Mouse (Mus musculus): Measurements from ENCODE around the gene Ppp1r1b. TPM values are rescaled to one million over a fixed set of nuclear protein-coding genes. Genes with fewer than 3 reads are reported as not detected.

Gene Ppp1r1b
- polyA plus RNA-seq, 1 experiment from 2014 or later = 0.10 TPM

- Histone ChIP-seq H3K27ac (no peak overlapping the region), H3K9me3 (replicated peaks) (no peaks in the 10 kb centered on the region), H3K9ac (no peak overlapping the region), H3K4me2 (no peak overlapping the region), H3K4me1 (peaks cover 12% of the 10 kb centered on the region), H3K27me3 (replicated peaks) (peaks cover 100% of the 10 kb centered on the region), H3K36me3 (no peaks in the 10 kb centered on the region), H3K4me3 (no peak overlapping the region)
- no peak for ATAC-seq
- 28% methylated on average over 9 of the region's 9 CpGs for WGBS (ENCODE audit: insufficient replicate concordance)
Measured at GRCm38 (mm10) chr11:98329960-98330744, 18.1 kb upstream of the Ppp1r1b start.

GRCm38 (mm10) chr11:98330745-98331204 lies 17.4 kb upstream of the Ppp1r1b start:
- H3K27ac ChIP-seq = no peak overlapping the region
- peaks cover 100% of the 10 kb centered on the region for H3K27me3 ChIP-seq (replicated peaks)
- no peak overlapping the region for H3K4me3 ChIP-seq
- 36% methylated on average over 2 of the region's 2 CpGs for WGBS (ENCODE audit: insufficient replicate concordance)
- no peak overlapping the region for H3K4me2 ChIP-seq
- H3K36me3 ChIP-seq = no peaks in the 10 kb centered on the region
- no peak for ATAC-seq
- H3K9ac ChIP-seq = no peak overlapping the region
- peaks cover 12% of the 10 kb centered on the region for H3K4me1 ChIP-seq
- no peaks in the 10 kb centered on the region for H3K9me3 ChIP-seq (replicated peaks)

- H3K4me1 ChIP-seq = peaks cover 12% of the 10 kb centered on the region
- H3K4me3 ChIP-seq = no peak overlapping the region
- no peak overlapping the region for H3K4me2 ChIP-seq
- no peak for ATAC-seq
- H3K27me3 ChIP-seq (replicated peaks) = peaks cover 100% of the 10 kb centered on the region
- WGBS (ENCODE audit: insufficient replicate concordance) = 42% methylated on average over 1 of the region's 1 CpGs
- no peaks in the 10 kb centered on the region for H3K36me3 ChIP-seq
- no peak overlapping the region for H3K27ac ChIP-seq
- no peaks in the 10 kb centered on the region for H3K9me3 ChIP-seq (replicated peaks)
- H3K9ac ChIP-seq = no peak overlapping the region
Measured at GRCm38 (mm10) chr11:98331401-98331800, 16.8 kb upstream of the Ppp1r1b start.

GRCm38 (mm10) chr11:98332186-98332585 lies 16.0 kb upstream of the Ppp1r1b start:
- WGBS (ENCODE audit: insufficient replicate concordance) = 49% methylated on average over 3 of the region's 3 CpGs
- no peak overlapping the region for H3K9ac ChIP-seq
- peaks cover 8% of the 10 kb centered on the region for H3K4me1 ChIP-seq
- no peaks in the 10 kb centered on the region for H3K36me3 ChIP-seq
- H3K9me3 ChIP-seq (replicated peaks) = no peaks in the 10 kb centered on the region
- peaks cover 100% of the 10 kb centered on the region for H3K27me3 ChIP-seq (replicated peaks)
- H3K4me2 ChIP-seq = no peak overlapping the region
- no peak for ATAC-seq
- H3K4me3 ChIP-seq = no peak overlapping the region
- no peak overlapping the region for H3K27ac ChIP-seq

GRCm38 (mm10) chr11:98332841-98333240 lies 15.4 kb upstream of the Ppp1r1b start:
- Histone ChIP-seq H3K27me3 (replicated peaks) (peaks cover 100% of the 10 kb centered on the region), H3K36me3 (no peaks in the 10 kb centered on the region), H3K9ac (no peak overlapping the region), H3K4me3 (no peak overlapping the region), H3K4me2 (no peak overlapping the region), H3K4me1 (peaks cover 7% of the 10 kb centered on the region), H3K9me3 (replicated peaks) (no peaks in the 10 kb centered on the region), H3K27ac (no peak overlapping the region)
- no peak for ATAC-seq
- 63% methylated on average over 4 of the region's 4 CpGs for WGBS (ENCODE audit: insufficient replicate concordance)

GRCm38 (mm10) chr11:98333263-98333696 lies 14.9 kb upstream of the Ppp1r1b start:
- H3K9ac ChIP-seq = no peak overlapping the region
- no peak overlapping the region for H3K4me3 ChIP-seq
- WGBS (ENCODE audit: insufficient replicate concordance) = 60% methylated on average over 10 of the region's 10 CpGs
- no peaks in the 10 kb centered on the region for H3K9me3 ChIP-seq (replicated peaks)
- no peak overlapping the region for H3K4me2 ChIP-seq
- H3K27ac ChIP-seq = no peak overlapping the region
- no peak for ATAC-seq
- peaks cover 100% of the 10 kb centered on the region for H3K27me3 ChIP-seq (replicated peaks)
- H3K4me1 ChIP-seq = peaks cover 7% of the 10 kb centered on the region
- H3K36me3 ChIP-seq = no peaks in the 10 kb centered on the region

GRCm38 (mm10) chr11:98333981-98334741 lies 14.0 kb upstream of the Ppp1r1b start:
- ATAC-seq = no peak
- 0 out of 2 replicates have a peak overlapping the region, but pooled peaks have one; percentile 14 for H3K4me2 ChIP-seq

GRCm38 (mm10) chr11:98335250-98335649 lies 13.0 kb upstream of the Ppp1r1b start:
- Histone ChIP-seq H3K9ac (no peak overlapping the region), H3K4me2 (no peak overlapping the region), H3K27ac (no peak overlapping the region), H3K4me3 (no peak overlapping the region), H3K27me3 (replicated peaks) (peaks cover 100% of the 10 kb centered on the region), H3K36me3 (no peaks in the 10 kb centered on the region), H3K4me1 (peaks cover 16% of the 10 kb centered on the region), H3K9me3 (replicated peaks) (no peaks in the 10 kb centered on the region)
- peak; percentile 47; the same call in 1 of the 2 replicates for ATAC-seq
- WGBS (ENCODE audit: insufficient replicate concordance) = 5% methylated on average over 9 of the region's 9 CpGs

More at GRCm38 (mm10) chr11:98333981-98334741, 14.0 kb upstream of the Ppp1r1b start:
- Histone ChIP-seq H3K9me3 (replicated peaks) (no peaks in the 10 kb centered on the region), H3K27ac (no peak overlapping the region), H3K27me3 (replicated peaks) (peaks cover 100% of the 10 kb centered on the region), H3K9ac (no peak overlapping the region), H3K4me3 (no peak overlapping the region), H3K36me3 (no peaks in the 10 kb centered on the region), H3K4me1 (peaks cover 16% of the 10 kb centered on the region)
- WGBS (ENCODE audit: insufficient replicate concordance) = 5% methylated on average over 39 of the region's 41 CpGs

- 12% methylated on average over 13 of the region's 13 CpGs for WGBS (ENCODE audit: insufficient replicate concordance)
- H3K4me1 ChIP-seq = peaks cover 16% of the 10 kb centered on the region
- no peaks in the 10 kb centered on the region for H3K9me3 ChIP-seq (replicated peaks)
- H3K36me3 ChIP-seq = no peaks in the 10 kb centered on the region
- no peak overlapping the region for H3K27ac ChIP-seq
- H3K4me3 ChIP-seq = no peak overlapping the region
- H3K27me3 ChIP-seq (replicated peaks) = peaks cover 99% of the 10 kb centered on the region
- no peak overlapping the region for H3K4me2 ChIP-seq
- H3K9ac ChIP-seq = no peak overlapping the region
- ATAC-seq = no peak
Measured at GRCm38 (mm10) chr11:98336245-98337107, 11.7 kb upstream of the Ppp1r1b start.

GRCm38 (mm10) chr11:98338507-98338961 lies 9.7 kb upstream of the Ppp1r1b start:
- ATAC-seq = no peak
- H3K27me3 ChIP-seq (replicated peaks) = peaks cover 92% of the 10 kb centered on the region
- no peak overlapping the region for H3K27ac ChIP-seq
- no peaks in the 10 kb centered on the region for H3K9me3 ChIP-seq (replicated peaks)
- H3K4me3 ChIP-seq = peak overlapping the region; percentile 42
- no peak overlapping the region for H3K9ac ChIP-seq
- no peaks in the 10 kb centered on the region for H3K36me3 ChIP-seq
- H3K4me2 ChIP-seq = peak overlapping the region; percentile 61
- WGBS (ENCODE audit: insufficient replicate concordance) = 2% methylated on average over 57 of the region's 57 CpGs
- peaks cover 23% of the 10 kb centered on the region for H3K4me1 ChIP-seq

GRCm38 (mm10) chr11:98339071-98339501 lies 9.1 kb upstream of the Ppp1r1b start:
- H3K4me1 ChIP-seq = peaks cover 23% of the 10 kb centered on the region
- peak overlapping the region; percentile 42 for H3K4me3 ChIP-seq
- ATAC-seq = no peak
- H3K27ac ChIP-seq = no peak overlapping the region
- no peak overlapping the region for H3K9ac ChIP-seq
- no peaks in the 10 kb centered on the region for H3K9me3 ChIP-seq (replicated peaks)
- H3K36me3 ChIP-seq = no peaks in the 10 kb centered on the region
- peaks cover 92% of the 10 kb centered on the region for H3K27me3 ChIP-seq (replicated peaks)
- peak overlapping the region; percentile 61 for H3K4me2 ChIP-seq
- WGBS (ENCODE audit: insufficient replicate concordance) = 2% methylated on average over 19 of the region's 19 CpGs

Measured in liver, embryonic 12.5 days (tissue).